Mouse (Mus musculus) erythroblast, embryonic 14.5 days (primary cell): ENCODE measurements around the gene Ptpre.

Experiments
- GATA1 ChIP-seq: IDR thresholded peaks from 2 replicates; pipeline ENCODE4 v1.6.1; 2012; ENCODE audit warnings: low read length, inconsistent platforms, mixed read lengths
- TAL1 ChIP-seq: IDR thresholded peaks from 3 replicates; pipeline ENCODE4 v1.6.1; 2012; ENCODE audit warnings: low read length, inconsistent platforms, mixed read lengths

GRCm38 (mm10) chr7:135659314-135659935 lies 122.1 kb downstream of the Ptpre start:
- TF ChIP-seq GATA1 = no peak
- no peak for TF ChIP-seq TAL1
